Mouse (Mus musculus) inflammation-experienced regulatory T-cells, adult 16 weeks (primary cell): ENCODE results near the gene Prm2. TPM values are rescaled to one million over a fixed set of nuclear protein-coding genes. Genes with fewer than 3 reads are reported as not detected.

Experiments
- polyA plus RNA-seq: library from polyadenylated mRNA; unstranded; fragments of 100-300 nt; shearing (Covaris generic); gene quantifications from one replicate; pipeline ENCODE4 v1.2.1, GENCODE M21; 2017

Prm2 gene
- 0.49 TPM for polyA plus RNA-seq

GRCm38 (mm10) chr16:10796034-10796433, at the start of gene Prm2:
Gene Prm2, minus strand, starts transcription at chr16:10796134.

GRCm38 (mm10) chr16:10834911-10835587, 39.1 kb upstream of the Prm2 start, which contains the start of gene Rmi2:
Gene Rmi2, plus strand, starts transcription at chr16:10835059.

GRCm38 (mm10) chr16:10812865-10813371, 17.0 kb upstream of the Prm2 start, which contains the start of gene Gm11172:
Gene Gm11172, plus strand, starts transcription at chr16:10812915.

GRCm38 (mm10) chr16:10805789-10806527, 10.0 kb upstream of the Prm2 start, which contains the start of gene Prm1:
Gene Prm1, minus strand, starts transcription at chr16:10805839.

GRCm38 (mm10) chr16:10790702-10791101, 5.2 kb downstream of the Prm2 start, which contains the start of gene Prm3:
Gene Prm3, minus strand, starts transcription at chr16:10790914.

GRCm38 (mm10) chr16:10788271-10788670, 7.7 kb downstream of the Prm2 start, which contains the start of gene Tnp2:
Gene Tnp2, minus strand, starts transcription at chr16:10788660.

GRCm38 (mm10) chr16:10785371-10786231, 10.3 kb downstream of the Prm2 start, which contains the start of gene Socs1:
Gene Socs1, minus strand, starts transcription at chr16:10785536.

Other genes with a start within 250 kb of the Prm2 start
- gene Socs1, start 10.6 kb downstream of the Prm2 start, polyA plus RNA-seq, result 15.6 TPM
- 4.8 TPM for gene Tnp2, start 7.5 kb downstream of the Prm2 start, polyA plus RNA-seq
- not detected for gene Prm3, start 5.2 kb downstream of the Prm2 start, polyA plus RNA-seq
- 1.1 TPM for gene Prm1, start 9.7 kb upstream of the Prm2 start, polyA plus RNA-seq
- not detected for gene Gm11172, start 16.8 kb upstream of the Prm2 start, polyA plus RNA-seq
- 0.45 TPM for gene Rmi2, start 38.9 kb upstream of the Prm2 start, polyA plus RNA-seq